Mouse (Mus musculus) liver, embryonic 14.5 days (tissue): ENCODE measurements around the gene Figla. TPM values are rescaled to one million over a fixed set of nuclear protein-coding genes. Genes with fewer than 3 reads are reported as not detected.

ENCODE experiments used
- ATAC-seq: fragments of 200-750 bp; cut with Nextera tagmentation; 2 replicates; pipeline ENCODE4 v1.8.0; 2017; ENCODE audit warnings: moderate number of reproducible peaks, mild to moderate bottlenecking, moderate library complexity; ENCODE audit not compliant: insufficient read depth
- DNase-seq, 3 experiments: peaks; one replicate each; pipeline ENCODE4 v3.0.0-alpha.2; 2012 to 2013; ENCODE audit warnings: low read depth in 3 of 3, low spot score in 3 of 3
- H3K27ac ChIP-seq: fragments of 300-500 bp; sonication (generic); 2 replicates; pipeline ENCODE4 v1.5.1; 2014; ENCODE audit warnings: moderate library complexity, mild to moderate bottlenecking, control low read depth, inconsistent platforms
- H3K27me3 ChIP-seq: fragments of 300-500 bp; sonication (generic); 2 replicates; pipeline ENCODE4 v1.6.1; 2014; ENCODE audit warnings: mild to moderate bottlenecking, low read length, moderate library complexity; ENCODE audit not compliant: control insufficient read depth, insufficient read depth
- H3K36me3 ChIP-seq: fragments of 300-500 bp; sonication (generic); replicated peaks from 2 replicates; pipeline ENCODE4 v1.6.1; 2014; ENCODE audit warnings: low read depth; ENCODE audit not compliant: control insufficient read depth, insufficient read depth
- H3K4me1 ChIP-seq, 2 experiments: fragments of 200-500 bp in 1 of 2; fragments of 300-500 bp in 1 of 2; sonication (generic) in 1 of 2; replicated peaks; 2 replicates each; pipeline ENCODE4 v1.6.1; 2012 to 2014; ENCODE audit warnings: antibody characterized with exemption in 1 of 2, inconsistent platforms in 1 of 2, low read length in 1 of 2; ENCODE audit not compliant: control insufficient read depth in 2 of 2, insufficient read depth in 2 of 2
- H3K4me2 ChIP-seq: fragments of 300-500 bp; sonication (generic); 2 replicates; pipeline ENCODE4 v1.6.1; 2014; ENCODE audit warnings: low read depth, mild to moderate bottlenecking, control low read depth, moderate library complexity
- H3K4me3 ChIP-seq, 2 experiments: fragments of 200-500 bp in 1 of 2; fragments of 300-500 bp in 1 of 2; sonication (generic) in 1 of 2; 2 replicates each; pipeline ENCODE4 v1.5.1; 2012 to 2014; ENCODE audit warnings: low read depth in 2 of 2, low read length in 2 of 2, mild to moderate bottlenecking in 2 of 2, control low read depth in 1 of 2, inconsistent platforms in 1 of 2, moderate library complexity in 1 of 2; ENCODE audit not compliant: insufficient read depth in 1 of 2
- H3K9ac ChIP-seq: fragments of 300-500 bp; sonication (generic); replicated peaks from 2 replicates; pipeline ENCODE4 v1.6.1; 2014; ENCODE audit warnings: mild to moderate bottlenecking, control low read depth, moderate library complexity
- H3K9me3 ChIP-seq: fragments of 300-500 bp; sonication (generic); 2 replicates; pipeline ENCODE4 v1.6.1; 2016; ENCODE audit warnings: low read length, mixed read lengths; ENCODE audit not compliant: control insufficient read depth
- CTCF ChIP-seq: IDR thresholded peaks from 2 replicates; pipeline ENCODE4 v1.5.1; 2016; ENCODE audit warnings: antibody characterized with exemption, low read depth, control low read depth
- EP300 ChIP-seq: IDR thresholded peaks from 2 replicates; pipeline ENCODE4 v1.6.1; 2016; ENCODE audit warnings: antibody characterized with exemption, low read depth
- WGBS: fragments of 180-500 bp; shearing (Covaris S2); extraction: QIAGEN DNeasy Blood & Tissue Kit; methylation state at CpG from one replicate; pipeline ENCODE4 v1.1.7; 2014; ENCODE audit not compliant: insufficient replicate concordance; 5-methylcytosine and 5-hydroxymethylcytosine counted together
- polyA plus RNA-seq, 2 experiments: library from polyadenylated mRNA; depleted of rRNA in 1 of 2; stranded (reverse) in 1 of 2; unstranded in 1 of 2; fragments of >200 nt; fragmentation: Nextera tagmentation in 1 of 2; extraction: Ambion mirVana in 1 of 2; gene quantifications; 2 replicates each; pipeline versions ENCODE4 v1.2.1 to v1.2.3; 2012 to 2014

Figla gene
- polyA plus RNA-seq, 2 experiments, result not detected

DNA sequence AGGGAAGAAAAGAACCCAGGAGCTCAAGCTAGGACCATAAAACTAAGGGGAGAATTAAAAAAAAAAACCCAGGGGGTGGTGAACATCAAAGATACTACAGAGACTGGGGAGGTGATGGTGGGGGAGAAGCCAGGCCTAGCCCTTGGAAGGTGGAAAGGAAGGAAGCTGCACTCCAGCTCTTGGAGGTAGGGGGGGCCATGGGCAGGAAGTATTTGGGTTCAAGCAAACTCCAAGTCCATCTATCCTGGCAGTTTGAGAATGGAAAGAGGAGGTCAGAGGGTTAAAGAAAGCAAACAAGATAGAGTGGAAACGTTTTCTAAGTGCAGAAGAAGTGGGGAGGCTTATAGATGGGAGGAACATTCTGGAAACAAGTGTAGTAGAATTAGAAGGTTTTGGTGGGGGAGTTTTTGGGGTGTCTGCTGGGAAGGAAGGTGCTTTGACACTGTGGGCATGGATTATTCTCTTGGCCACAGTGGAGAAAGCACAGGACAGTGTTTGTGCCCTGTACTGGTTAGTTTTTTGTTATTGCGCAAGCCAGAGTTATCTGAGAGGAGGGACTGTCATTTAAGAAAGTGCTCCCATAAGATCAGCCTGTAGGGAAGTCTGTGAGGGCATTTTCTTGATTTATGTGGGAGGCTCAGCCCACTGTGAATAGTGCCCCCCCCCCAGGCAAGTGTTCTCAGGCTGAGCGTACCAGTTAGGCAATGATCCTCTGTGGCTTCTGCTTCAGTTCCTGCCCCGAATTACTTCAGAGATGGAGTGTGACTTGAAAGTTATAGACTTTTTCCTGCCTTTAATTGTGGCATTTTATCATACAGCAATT is 3.7 kb downstream of the Figla start:
- H3K9ac ChIP-seq, result no peak overlapping the region
- H3K4me2 ChIP-seq, result no peak overlapping the region
- TF ChIP-seq EP300 (no peak), CTCF (no peak)
- ATAC-seq (no peak), DNase-seq (no peak)
- peaks cover 0 to 4% of the 10 kb centered on the region in 2 experiments; a peak in 1 of 4 replicates for H3K4me1 ChIP-seq
- H3K27ac ChIP-seq, result no peak overlapping the region
- H3K27me3 ChIP-seq, result no peaks in the 10 kb centered on the region
- H3K9me3 ChIP-seq, result no peaks in the 10 kb centered on the region
- no peaks in the 10 kb centered on the region for H3K36me3 ChIP-seq
- H3K4me3 ChIP-seq, result no peak overlapping the region
- WGBS, result 29% methylated on average over 4 of the region's 4 CpGs

DNA sequence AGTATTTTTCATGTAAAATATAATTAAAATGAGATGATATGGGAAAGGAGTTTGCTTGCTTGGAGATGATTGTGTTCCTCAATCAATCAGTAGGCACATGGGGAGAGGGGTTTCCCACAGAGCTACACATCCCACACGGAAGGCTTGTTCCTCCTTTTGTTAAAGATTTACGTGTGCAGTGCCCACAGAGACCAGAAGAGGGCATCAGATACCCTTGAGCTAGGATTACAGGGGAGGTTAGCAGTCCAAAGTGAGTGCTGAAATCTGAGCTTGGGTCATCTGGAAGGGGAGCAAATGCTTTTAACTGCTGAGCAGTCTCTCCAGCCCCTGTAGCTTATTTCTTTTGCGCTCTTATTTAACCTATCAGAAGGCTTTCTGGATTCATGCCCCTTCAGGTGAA is 5.0 kb downstream of the Figla start:
- no peak overlapping the region for H3K9ac ChIP-seq
- no peak overlapping the region for H3K4me3 ChIP-seq
- no peak overlapping the region for H3K27ac ChIP-seq
- no peak overlapping the region for H3K4me2 ChIP-seq
- H3K36me3 ChIP-seq, result no peaks in the 10 kb centered on the region
- DNase-seq, result peak in 1 of 3 experiments; percentile 27
- WGBS, result 24% methylated on average over 3 of the region's 3 CpGs
- peaks cover 0 to 4% of the 10 kb centered on the region in 2 experiments; a peak in 1 of 4 replicates for H3K4me1 ChIP-seq
- TF ChIP-seq EP300, result no peak
- TF ChIP-seq CTCF, result peak; percentile 85
- ATAC-seq, result no peak
- no peaks in the 10 kb centered on the region for H3K9me3 ChIP-seq
- peaks cover 1% of the 10 kb centered on the region; the same call in 1 of the 2 replicates for H3K27me3 ChIP-seq

DNA sequence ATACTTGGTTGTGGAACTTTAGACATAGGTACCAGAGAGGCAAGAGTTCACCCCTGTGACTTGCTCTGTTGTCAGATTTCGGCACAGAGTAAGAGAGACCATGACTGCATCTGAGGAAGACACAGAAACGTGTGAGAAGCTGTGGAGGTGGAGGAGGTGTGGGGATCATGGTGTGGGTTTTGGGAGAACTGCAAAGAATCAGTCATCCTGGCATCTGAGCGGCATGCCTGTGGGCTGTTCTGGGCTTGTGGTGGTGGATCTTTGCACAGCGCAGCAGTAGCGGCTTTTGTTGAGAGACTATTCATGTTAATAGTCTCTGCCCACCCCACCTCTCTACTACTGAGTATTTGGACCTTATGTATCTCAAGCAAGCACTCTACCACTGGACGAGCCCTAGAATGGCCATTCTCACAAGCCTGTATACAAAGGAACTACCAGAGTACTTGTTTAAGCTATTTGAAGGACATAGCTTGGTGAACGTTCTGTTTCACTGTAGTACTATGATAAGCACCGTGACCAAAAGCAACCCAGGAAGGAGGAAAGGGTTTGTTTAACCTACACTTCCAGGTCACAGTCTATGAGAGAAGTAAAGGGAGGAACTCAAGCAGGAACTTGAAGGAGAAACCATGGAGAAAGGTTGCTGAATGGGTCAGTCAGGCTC is 10.8 kb downstream of the Figla start:
- H3K9me3 ChIP-seq, result no peaks in the 10 kb centered on the region
- H3K4me3 ChIP-seq, result no peak overlapping the region
- WGBS, result 50% methylated on average over 8 of the region's 8 CpGs
- no peaks in the 10 kb centered on the region for H3K4me1 ChIP-seq
- no peaks in the 10 kb centered on the region for H3K36me3 ChIP-seq
- H3K27me3 ChIP-seq, result peaks cover 46% of the 10 kb centered on the region
- no peak overlapping the region for H3K4me2 ChIP-seq
- TF ChIP-seq CTCF (no peak), EP300 (no peak)
- no peak overlapping the region for H3K27ac ChIP-seq
- ATAC-seq (no peak), DNase-seq (no peak)
- no peak overlapping the region for H3K9ac ChIP-seq

DNA sequence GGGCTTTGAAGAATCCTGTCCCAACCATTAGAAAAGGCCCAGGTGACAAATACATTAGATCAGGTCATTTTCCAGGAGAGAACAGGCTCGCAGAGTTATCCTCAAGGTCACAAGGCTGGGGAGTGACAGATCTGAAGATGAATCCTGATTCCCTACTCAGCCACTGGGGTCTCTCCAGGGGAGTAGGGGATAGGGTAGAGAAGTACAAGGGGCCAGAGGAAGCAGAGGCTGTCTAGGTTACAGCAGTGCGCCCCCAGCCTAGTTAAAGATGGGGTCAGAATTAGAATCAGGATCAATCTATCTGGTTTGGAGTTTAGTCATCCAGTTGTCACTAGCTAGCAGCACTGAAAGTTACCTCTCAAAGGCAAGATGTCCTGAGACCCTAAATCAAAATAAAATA is 12.2 kb downstream of the Figla start:
- H3K4me2 ChIP-seq, result no peak overlapping the region
- H3K9me3 ChIP-seq, result no peaks in the 10 kb centered on the region
- no peak overlapping the region for H3K27ac ChIP-seq
- no peak overlapping the region for H3K9ac ChIP-seq
- no peaks in the 10 kb centered on the region for H3K4me1 ChIP-seq
- no peak for TF ChIP-seq CTCF
- no peak for TF ChIP-seq EP300
- H3K36me3 ChIP-seq, result no peaks in the 10 kb centered on the region
- H3K4me3 ChIP-seq, result no peak overlapping the region
- no peak for DNase-seq
- peaks cover 46% of the 10 kb centered on the region for H3K27me3 ChIP-seq
- WGBS, result 43% methylated on average over 2 of the region's 2 CpGs
- no peak for ATAC-seq
